Mouse (Mus musculus) midbrain, embryonic 12.5 days (tissue): ENCODE results near the gene Rassf2. TPM values are rescaled to one million over a fixed set of nuclear protein-coding genes. Genes with fewer than 3 reads are reported as not detected.

ENCODE experiments used
- ATAC-seq: fragments of 200-750 bp; cut with Nextera tagmentation; 2 replicates; pipeline ENCODE4 v1.8.0; 2017; ENCODE audit warnings: low read depth, moderate TSS enrichment, moderate library complexity; ENCODE audit not compliant: low FRiP score
- H3K27ac ChIP-seq: fragments of 300-500 bp; sonication (generic); replicated peaks from 2 replicates; pipeline ENCODE4 v1.5.1; 2016; ENCODE audit warnings: mild to moderate bottlenecking
- H3K27me3 ChIP-seq: fragments of 300-500 bp; sonication (generic); 2 replicates; pipeline ENCODE4 v1.6.1; 2016; ENCODE audit warnings: mild to moderate bottlenecking
- H3K36me3 ChIP-seq: fragments of 300-500 bp; sonication (generic); 2 replicates; pipeline ENCODE4 v1.6.1; 2016
- H3K4me1 ChIP-seq: fragments of 300-500 bp; sonication (generic); 2 replicates; pipeline ENCODE4 v1.6.1; 2016
- H3K4me2 ChIP-seq: fragments of 300-500 bp; sonication (generic); replicated peaks from 2 replicates; pipeline ENCODE4 v1.6.1; 2016; ENCODE audit warnings: mild to moderate bottlenecking, moderate library complexity
- H3K4me3 ChIP-seq: fragments of 300-500 bp; sonication (generic); 2 replicates; pipeline ENCODE4 v1.5.1; 2016; ENCODE audit warnings: mild to moderate bottlenecking
- H3K9ac ChIP-seq: fragments of 300-500 bp; sonication (generic); replicated peaks from 2 replicates; pipeline ENCODE4 v1.6.1; 2016; ENCODE audit warnings: mild to moderate bottlenecking, moderate library complexity
- H3K9me3 ChIP-seq: fragments of 300-500 bp; sonication (generic); 2 replicates; pipeline ENCODE4 v1.6.1; 2016; ENCODE audit warnings: mild to moderate bottlenecking
- WGBS: fragments of 180-500 bp; shearing (Covaris S2); methylation state at CpG from one replicate; pipeline ENCODE4 v1.1.7; 2016; 5-methylcytosine and 5-hydroxymethylcytosine counted together
- polyA plus RNA-seq: library from polyadenylated mRNA; unstranded; fragments of >200 nt; fragmentation: Nextera tagmentation; extraction: Ambion mirVana; gene quantifications from 2 replicates; pipeline ENCODE4 v1.2.1, GENCODE M21; 2016

The Rassf2 gene
- polyA plus RNA-seq, 1 experiment from 2014 or later = 35.2 TPM

GRCm38 (mm10) chr2:131996369-131996768 lies 33.7 kb downstream of the Rassf2 start:
- no peak for ATAC-seq
- no peak overlapping the region for H3K4me3 ChIP-seq
- H3K27ac ChIP-seq = no peak overlapping the region
- H3K36me3 ChIP-seq = peaks cover 64% of the 10 kb centered on the region
- no peaks in the 10 kb centered on the region for H3K27me3 ChIP-seq
- H3K9me3 ChIP-seq = no peaks in the 10 kb centered on the region
- H3K9ac ChIP-seq = no peak overlapping the region
- peaks cover 12% of the 10 kb centered on the region for H3K4me1 ChIP-seq
- no peak overlapping the region for H3K4me2 ChIP-seq
- 89% methylated on average over 7 of the region's 7 CpGs for WGBS

DNA sequence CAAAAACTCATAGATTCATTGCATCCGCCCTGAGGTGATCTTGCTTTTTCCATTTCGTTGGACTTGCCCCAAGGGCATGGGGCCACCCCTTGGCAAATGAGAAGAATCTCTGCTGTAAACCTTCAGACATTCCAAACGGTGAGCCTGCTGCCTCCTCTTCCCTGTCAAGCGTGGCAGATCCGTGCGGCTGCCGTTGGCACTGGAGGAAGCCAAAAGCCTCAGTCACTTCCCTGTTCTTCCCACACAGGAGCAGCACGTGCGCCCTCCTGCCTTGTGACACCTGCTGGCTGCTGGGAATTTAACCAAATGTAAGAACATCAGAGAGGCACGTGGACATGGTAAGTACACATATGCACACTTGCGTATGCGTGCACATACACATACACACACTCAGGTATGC lies 34.3 kb downstream of the Rassf2 start:
- Histone ChIP-seq H3K4me1 (peaks cover 12% of the 10 kb centered on the region), H3K4me3 (no peak overlapping the region), H3K27me3 (no peaks in the 10 kb centered on the region), H3K27ac (no peak overlapping the region), H3K36me3 (peaks cover 60% of the 10 kb centered on the region), H3K9me3 (no peaks in the 10 kb centered on the region), H3K4me2 (no peak overlapping the region), H3K9ac (no peak overlapping the region)
- WGBS = 92% methylated on average over 12 of the region's 12 CpGs
- no peak for ATAC-seq

- Histone ChIP-seq H3K4me1 (peaks cover 12% of the 10 kb centered on the region), H3K27me3 (no peaks in the 10 kb centered on the region), H3K9me3 (no peaks in the 10 kb centered on the region), H3K4me3 (no peak overlapping the region), H3K27ac (no peak overlapping the region), H3K9ac (no peak overlapping the region), H3K4me2 (no peak overlapping the region), H3K36me3 (peaks cover 53% of the 10 kb centered on the region)
- no peak for ATAC-seq
- WGBS = 86% methylated on average over 6 of the region's 6 CpGs
Measured at GRCm38 (mm10) chr2:131994971-131995370, 35.1 kb downstream of the Rassf2 start.

- peak; percentile 68; the same call in 1 of the 2 replicates for ATAC-seq
- H3K27ac ChIP-seq = no peak overlapping the region
- no peak overlapping the region for H3K4me2 ChIP-seq
- H3K9me3 ChIP-seq = no peaks in the 10 kb centered on the region
- H3K36me3 ChIP-seq = peaks cover 45% of the 10 kb centered on the region
- H3K4me1 ChIP-seq = peaks cover 12% of the 10 kb centered on the region
- H3K27me3 ChIP-seq = no peaks in the 10 kb centered on the region
- no peak overlapping the region for H3K9ac ChIP-seq
- no peak overlapping the region for H3K4me3 ChIP-seq
- 35% methylated on average over 14 of the region's 14 CpGs for WGBS
Measured at GRCm38 (mm10) chr2:131993563-131994088, 36.4 kb downstream of the Rassf2 start.

DNA sequence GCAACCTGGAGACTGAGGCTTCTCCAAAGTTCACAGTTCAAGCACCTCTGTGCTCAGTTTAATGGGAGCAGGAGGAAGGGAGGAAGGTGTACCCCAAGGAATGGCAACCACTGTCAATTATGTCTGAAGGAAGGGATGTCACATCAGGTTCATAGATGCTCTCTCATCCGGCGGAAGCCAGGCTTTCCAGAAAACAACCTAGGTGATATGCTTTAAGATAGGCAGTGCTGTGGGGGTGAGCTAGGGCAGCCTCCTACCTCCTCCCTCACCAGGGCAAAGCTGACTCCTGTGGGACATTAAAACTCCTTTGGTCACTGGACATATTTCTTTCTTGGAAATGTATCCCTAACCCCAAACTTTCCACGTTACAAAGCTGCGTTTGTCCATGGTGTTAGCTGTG lies 36.9 kb downstream of the Rassf2 start:
- H3K4me2 ChIP-seq = no peak overlapping the region
- no peaks in the 10 kb centered on the region for H3K27me3 ChIP-seq
- no peak overlapping the region for H3K4me3 ChIP-seq
- no peak overlapping the region for H3K9ac ChIP-seq
- peaks cover 12% of the 10 kb centered on the region for H3K4me1 ChIP-seq
- H3K9me3 ChIP-seq = no peaks in the 10 kb centered on the region
- no peak overlapping the region for H3K27ac ChIP-seq
- ATAC-seq = no peak
- WGBS = 78% methylated on average over 4 of the region's 4 CpGs
- H3K36me3 ChIP-seq = peaks cover 40% of the 10 kb centered on the region

DNA sequence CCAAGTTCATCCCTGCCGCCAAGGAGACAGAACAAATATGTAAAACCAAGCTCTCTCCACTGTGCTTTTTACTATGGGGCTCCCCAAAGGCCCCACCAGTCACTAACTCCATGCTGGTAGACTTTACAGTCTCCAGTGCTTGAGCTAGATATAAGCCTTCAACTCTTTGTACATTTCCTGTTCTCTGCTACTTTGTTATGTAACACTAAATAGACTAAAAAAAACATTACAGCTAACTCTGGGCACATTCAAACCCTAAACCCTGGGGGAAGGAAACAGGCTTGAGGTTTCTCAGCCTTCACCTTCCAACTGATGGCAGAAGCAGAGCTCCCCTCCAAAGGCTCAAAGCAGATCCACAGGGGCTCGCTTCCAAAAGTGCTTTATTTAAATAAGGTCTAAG lies 37.6 kb downstream of the Rassf2 start:
- Histone ChIP-seq H3K9ac (no peak overlapping the region), H3K9me3 (no peaks in the 10 kb centered on the region), H3K27ac (no peak overlapping the region), H3K36me3 (peaks cover 34% of the 10 kb centered on the region), H3K4me2 (no peak overlapping the region), H3K27me3 (no peaks in the 10 kb centered on the region), H3K4me1 (peaks cover 12% of the 10 kb centered on the region), H3K4me3 (no peak overlapping the region)
- WGBS = 81% methylated on average over 2 of the region's 2 CpGs
- no peak for ATAC-seq

GRCm38 (mm10) chr2:131988550-131988949 lies 41.5 kb downstream of the Rassf2 start:
- Histone ChIP-seq H3K9me3 (no peaks in the 10 kb centered on the region), H3K27me3 (no peaks in the 10 kb centered on the region), H3K27ac (no peak overlapping the region), H3K4me3 (no peak overlapping the region), H3K9ac (no peak overlapping the region), H3K36me3 (no peaks in the 10 kb centered on the region), H3K4me1 (peaks cover 4% of the 10 kb centered on the region), H3K4me2 (no peak overlapping the region)
- 79% methylated on average over 2 of the region's 2 CpGs for WGBS
- no peak for ATAC-seq

DNA sequence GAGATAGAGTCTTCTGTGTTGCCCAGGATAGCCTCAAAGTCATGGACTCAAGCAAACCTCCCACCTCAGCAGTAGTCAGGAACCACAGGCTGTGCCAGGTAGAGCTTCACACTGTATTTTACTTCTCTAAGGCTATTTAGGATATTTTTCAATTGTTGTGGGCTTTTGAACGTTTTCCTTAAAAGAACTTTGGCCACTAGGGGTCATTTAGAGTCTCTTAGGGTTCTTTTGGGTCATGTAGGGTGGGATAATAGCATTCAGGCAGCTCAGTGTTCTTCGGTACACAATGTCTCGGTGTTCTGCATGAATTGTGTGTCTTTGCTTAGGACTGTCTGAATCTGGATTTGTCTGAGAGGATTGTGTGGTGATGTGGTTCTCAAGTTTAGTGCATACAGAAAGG lies 42.1 kb downstream of the Rassf2 start:
- no peak overlapping the region for H3K4me2 ChIP-seq
- H3K27ac ChIP-seq = no peak overlapping the region
- no peak overlapping the region for H3K4me3 ChIP-seq
- no peaks in the 10 kb centered on the region for H3K4me1 ChIP-seq
- H3K27me3 ChIP-seq = no peaks in the 10 kb centered on the region
- WGBS = 57% methylated on average over 3 of the region's 3 CpGs
- H3K9ac ChIP-seq = no peak overlapping the region
- H3K36me3 ChIP-seq = no peaks in the 10 kb centered on the region
- no peaks in the 10 kb centered on the region for H3K9me3 ChIP-seq
- no peak for ATAC-seq

DNA sequence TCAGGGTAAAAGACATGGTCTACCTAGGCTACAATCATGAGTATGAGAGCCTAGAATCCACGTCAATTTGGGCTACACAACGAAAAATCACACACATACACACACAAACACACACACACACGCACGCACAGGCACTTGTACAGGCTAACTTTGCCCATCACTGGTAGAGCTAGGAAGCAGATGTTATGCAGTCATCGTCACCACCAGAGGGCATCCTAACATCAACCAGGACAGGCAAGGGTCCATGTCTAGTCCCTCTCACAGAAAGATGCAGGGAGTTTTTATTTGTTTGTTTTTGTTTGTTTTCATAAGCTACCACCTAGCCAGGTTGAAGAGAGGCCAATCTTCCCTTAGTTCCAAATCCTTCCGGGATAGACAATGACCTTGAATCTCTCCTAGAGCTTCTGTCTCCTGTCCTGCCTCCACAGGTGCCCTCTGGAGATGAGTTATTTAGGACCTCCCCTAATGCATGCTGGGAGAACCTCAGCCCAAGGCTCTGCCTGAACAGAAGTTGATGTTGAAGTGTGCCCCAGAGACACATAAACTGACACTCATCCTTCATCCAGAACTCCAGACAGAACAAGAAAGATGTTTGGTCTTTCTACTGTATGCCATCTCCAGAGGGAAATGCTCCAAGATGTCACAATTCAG lies 47.4 kb downstream of the Rassf2 start:
- no peaks in the 10 kb centered on the region for H3K4me1 ChIP-seq
- H3K9me3 ChIP-seq = no peaks in the 10 kb centered on the region
- no peaks in the 10 kb centered on the region for H3K27me3 ChIP-seq
- peak; percentile 58; the same call in 1 of the 2 replicates for ATAC-seq
- H3K27ac ChIP-seq = no peak overlapping the region
- no peak overlapping the region for H3K9ac ChIP-seq
- H3K4me3 ChIP-seq = no peak overlapping the region
- H3K4me2 ChIP-seq = no peak overlapping the region
- H3K36me3 ChIP-seq = no peaks in the 10 kb centered on the region
- WGBS = 24% methylated on average over 6 of the region's 6 CpGs

DNA sequence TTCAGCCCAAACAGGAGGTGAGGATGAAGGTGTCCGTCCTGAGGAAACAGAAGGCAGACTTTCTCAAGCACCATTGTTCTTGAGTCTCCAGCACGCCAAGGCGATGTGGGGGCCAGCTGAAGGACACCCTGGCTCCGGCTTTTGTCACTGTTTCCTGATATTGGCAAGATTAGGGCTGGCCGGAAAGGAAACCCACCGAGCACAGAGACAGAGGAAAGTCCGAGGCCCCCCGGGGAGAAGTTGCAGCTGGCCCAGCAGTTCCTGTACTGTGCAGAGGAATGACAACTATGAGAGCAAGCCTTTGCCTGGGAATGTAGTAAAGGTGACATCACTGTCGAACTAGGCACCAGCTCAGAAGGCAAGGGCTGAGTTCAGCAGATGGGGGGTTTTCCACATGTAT lies 49.2 kb downstream of the Rassf2 start:
- H3K27me3 ChIP-seq = no peaks in the 10 kb centered on the region
- no peaks in the 10 kb centered on the region for H3K4me1 ChIP-seq
- 41% methylated on average over 9 of the region's 9 CpGs for WGBS
- H3K4me2 ChIP-seq = no peak overlapping the region
- H3K4me3 ChIP-seq = no peak overlapping the region
- H3K27ac ChIP-seq = no peak overlapping the region
- ATAC-seq = no peak
- no peaks in the 10 kb centered on the region for H3K9me3 ChIP-seq
- H3K36me3 ChIP-seq = no peaks in the 10 kb centered on the region
- H3K9ac ChIP-seq = no peak overlapping the region

DNA sequence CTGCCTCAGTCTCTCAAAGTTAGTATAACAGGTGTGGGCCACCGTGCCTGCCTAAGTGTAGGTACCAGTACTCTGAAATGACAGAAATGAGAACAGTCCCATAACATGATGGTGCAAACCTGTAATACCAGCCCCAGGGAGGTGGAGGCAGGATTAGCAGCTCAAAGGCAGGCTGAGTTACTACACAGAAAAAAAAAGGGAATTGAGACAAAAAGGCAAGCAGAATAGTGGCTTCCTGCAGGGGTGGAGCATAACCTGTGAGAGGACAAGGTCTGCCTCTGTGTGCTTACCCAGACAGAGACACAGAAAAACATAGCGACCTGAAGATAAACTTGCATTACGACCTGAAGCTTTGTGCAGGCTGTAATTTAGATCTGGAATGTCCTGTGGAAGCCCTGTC lies 53.4 kb downstream of the Rassf2 start:
- no peaks in the 10 kb centered on the region for H3K9me3 ChIP-seq
- no peaks in the 10 kb centered on the region for H3K27me3 ChIP-seq
- no peaks in the 10 kb centered on the region for H3K4me1 ChIP-seq
- no peak overlapping the region for H3K9ac ChIP-seq
- WGBS = 66% methylated on average over 3 of the region's 3 CpGs
- ATAC-seq = no peak
- H3K4me2 ChIP-seq = no peak overlapping the region
- no peak overlapping the region for H3K27ac ChIP-seq
- no peaks in the 10 kb centered on the region for H3K36me3 ChIP-seq
- no peak overlapping the region for H3K4me3 ChIP-seq

DNA sequence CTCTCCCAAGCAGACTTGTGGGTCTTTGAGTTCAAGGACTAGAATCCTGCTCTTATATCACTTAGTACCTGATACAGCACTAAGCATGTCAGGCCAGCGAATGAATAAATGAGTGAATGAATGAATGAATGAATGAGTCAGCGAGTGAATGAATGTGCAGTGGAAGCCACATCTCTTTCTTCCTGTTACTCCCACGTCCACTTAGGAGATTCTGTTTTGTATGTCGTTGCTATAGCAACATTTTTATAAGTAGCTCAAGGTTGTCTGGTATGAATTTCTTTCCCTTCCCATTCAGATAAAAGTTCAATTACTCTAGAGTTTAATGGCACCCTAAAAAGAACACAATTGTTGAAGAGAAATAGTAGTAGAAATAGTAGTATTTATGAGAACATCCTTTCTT lies 59.0 kb downstream of the Rassf2 start:
- ATAC-seq = no peak
- Histone ChIP-seq H3K9ac (no peak overlapping the region), H3K4me2 (no peak overlapping the region), H3K9me3 (no peaks in the 10 kb centered on the region), H3K27me3 (no peaks in the 10 kb centered on the region), H3K4me3 (no peak overlapping the region), H3K27ac (no peak overlapping the region), H3K36me3 (no peaks in the 10 kb centered on the region), H3K4me1 (no peaks in the 10 kb centered on the region)
- 79% methylated on average over 4 of the region's 4 CpGs for WGBS

GRCm38 (mm10) chr2:131970597-131970996 lies 59.5 kb downstream of the Rassf2 start:
- Histone ChIP-seq H3K36me3 (no peaks in the 10 kb centered on the region), H3K9me3 (no peaks in the 10 kb centered on the region), H3K27ac (no peak overlapping the region), H3K4me2 (no peak overlapping the region), H3K4me1 (no peaks in the 10 kb centered on the region), H3K9ac (no peak overlapping the region), H3K4me3 (no peak overlapping the region), H3K27me3 (no peaks in the 10 kb centered on the region)
- 95% methylated on average over 2 of the region's 2 CpGs for WGBS
- ATAC-seq = no peak
